Mouse (Mus musculus): ENCODE measurements at regions not wholly inside any gene's neighbourhood (a gene's known extent, or its start where the extent isn't known, plus 50 kb on each side); places are given as distances from the start of the nearest gene placed in this dataset.

DNA sequence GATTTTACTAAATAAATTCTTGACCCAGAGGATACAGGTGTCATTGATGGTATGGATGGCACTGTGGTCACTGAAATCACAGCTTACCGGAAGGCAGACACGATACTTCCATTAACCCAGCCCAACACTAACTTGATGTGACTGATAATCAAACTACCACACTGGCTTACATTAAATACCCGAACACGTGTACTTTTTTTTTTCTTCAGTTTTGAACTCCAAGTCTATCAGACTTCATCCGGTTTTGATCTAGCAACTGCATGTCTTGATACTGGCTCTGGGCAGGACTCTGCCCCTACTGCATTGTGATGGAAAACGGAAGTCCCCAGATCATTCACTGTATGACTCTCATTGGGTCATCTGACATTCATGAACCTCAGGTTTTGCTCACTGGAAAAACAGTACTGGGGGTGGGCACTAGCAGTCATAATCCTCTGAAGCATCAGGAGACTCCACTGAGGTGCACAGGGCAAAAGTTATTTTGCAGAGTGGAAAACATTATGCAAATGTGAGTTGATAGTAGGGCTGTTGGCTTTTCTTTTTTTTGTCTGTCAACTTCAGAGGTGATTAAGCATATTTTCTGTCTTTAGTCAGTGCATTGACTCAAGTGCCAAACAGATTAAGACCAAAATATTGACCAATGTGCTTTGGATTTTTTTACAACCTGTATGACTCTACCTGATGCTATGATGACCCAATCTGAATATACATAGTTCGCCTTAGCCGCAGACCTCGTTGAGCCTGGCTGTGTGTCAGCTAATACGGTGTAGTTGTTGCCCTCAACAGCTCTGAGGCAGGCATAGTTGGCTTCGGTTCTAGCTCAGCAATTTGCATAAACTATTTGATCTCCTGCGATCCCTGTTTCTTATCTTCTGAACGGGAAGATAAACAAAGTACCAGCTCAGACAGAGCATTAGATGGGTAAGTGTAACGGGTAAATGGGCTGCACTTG, 174.1 kb upstream of the Cited2 start:
- ATAC-seq (ENCODE audit: extremely low read depth, insufficient number of reproducible peaks, low FRiP score, poor library complexity, severe bottlenecking): no peak

DNA sequence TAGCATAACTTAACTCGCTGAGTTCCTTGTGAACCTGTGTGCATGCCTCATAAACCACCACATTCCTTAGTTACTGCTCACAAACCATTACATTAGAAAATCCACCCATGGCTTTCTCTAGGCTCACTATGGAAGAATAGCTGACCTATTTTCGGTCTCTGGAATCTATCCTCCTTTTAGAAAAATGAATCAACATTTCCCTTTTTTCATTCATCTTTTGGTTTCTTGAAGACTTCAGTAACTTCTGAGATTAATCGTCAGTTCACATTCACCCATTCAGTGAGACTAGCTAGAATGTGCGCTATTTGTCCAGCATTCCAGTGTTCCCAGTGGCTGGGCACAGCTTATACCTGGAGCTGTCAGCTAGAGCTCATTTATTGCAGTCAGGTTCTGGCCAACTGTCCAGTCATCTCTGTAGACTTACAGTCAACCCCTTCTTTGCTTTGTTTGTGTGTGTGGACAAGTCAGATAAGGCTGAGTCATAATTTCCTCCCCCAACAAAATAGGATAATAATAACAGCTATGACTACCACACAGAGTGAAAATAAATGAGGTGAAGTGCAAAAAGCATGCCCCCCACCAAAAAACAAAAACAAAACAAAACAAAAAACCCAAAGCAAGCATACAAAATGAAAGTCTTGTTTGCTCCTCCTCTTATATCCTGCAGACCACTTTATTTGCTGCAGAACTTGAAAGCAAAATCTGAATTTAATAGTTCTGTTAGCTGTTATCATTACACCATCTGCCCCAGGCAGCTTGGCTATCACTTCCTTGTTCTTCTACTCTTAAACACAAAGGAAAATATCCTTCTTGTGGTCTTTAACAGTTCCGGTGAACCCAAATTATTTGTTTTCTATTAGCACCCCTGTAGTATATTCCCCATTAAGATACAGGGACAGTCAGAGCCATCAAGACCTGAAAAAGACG, 173.0 kb upstream of the Cited2 start:
- ATAC-seq (ENCODE audit: extremely low read depth, insufficient number of reproducible peaks, low FRiP score, poor library complexity, severe bottlenecking): no peak

DNA sequence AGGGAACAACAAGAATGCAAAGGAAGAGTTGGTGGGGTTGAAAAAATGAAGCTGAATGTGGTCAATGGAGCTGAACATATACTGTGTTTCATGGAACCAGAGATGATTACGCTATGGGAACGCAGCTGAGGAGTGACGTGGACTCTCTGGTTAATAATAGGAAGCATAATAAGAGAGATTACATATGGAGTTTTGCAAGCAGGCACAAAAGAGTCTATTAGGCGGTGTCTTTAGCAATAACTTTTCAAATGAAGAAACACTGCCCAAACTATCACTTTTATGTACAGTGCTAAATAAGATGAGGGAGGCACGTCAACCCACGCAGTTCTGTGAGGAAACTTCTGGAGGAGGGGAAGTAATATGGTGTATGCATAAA, 172.4 kb upstream of the Cited2 start:
- ATAC-seq (ENCODE audit: extremely low read depth, insufficient number of reproducible peaks, low FRiP score, poor library complexity, severe bottlenecking): peak; percentile 26; the same call in 1 of the 2 replicates

DNA sequence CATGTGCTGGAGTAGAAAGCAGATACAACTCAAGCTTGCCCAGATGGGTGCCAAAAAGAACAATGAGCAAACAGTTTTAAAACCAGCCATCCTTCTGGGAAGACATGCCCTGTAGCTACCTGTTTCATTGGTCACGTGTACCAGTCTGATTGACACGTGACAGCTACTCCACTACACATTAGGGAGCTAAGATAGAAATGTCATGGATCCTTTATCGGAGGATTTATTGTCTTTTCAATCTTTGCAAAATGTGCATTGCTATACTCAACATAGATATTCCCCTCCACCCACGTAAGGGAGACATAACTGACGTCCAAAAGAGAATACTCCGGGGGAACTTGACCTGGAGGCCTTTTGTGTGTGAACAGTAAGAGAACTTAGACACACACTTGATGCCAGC, 171.1 kb upstream of the Cited2 start:
- no peak for ATAC-seq (ENCODE audit: extremely low read depth, insufficient number of reproducible peaks, low FRiP score, poor library complexity, severe bottlenecking)

DNA sequence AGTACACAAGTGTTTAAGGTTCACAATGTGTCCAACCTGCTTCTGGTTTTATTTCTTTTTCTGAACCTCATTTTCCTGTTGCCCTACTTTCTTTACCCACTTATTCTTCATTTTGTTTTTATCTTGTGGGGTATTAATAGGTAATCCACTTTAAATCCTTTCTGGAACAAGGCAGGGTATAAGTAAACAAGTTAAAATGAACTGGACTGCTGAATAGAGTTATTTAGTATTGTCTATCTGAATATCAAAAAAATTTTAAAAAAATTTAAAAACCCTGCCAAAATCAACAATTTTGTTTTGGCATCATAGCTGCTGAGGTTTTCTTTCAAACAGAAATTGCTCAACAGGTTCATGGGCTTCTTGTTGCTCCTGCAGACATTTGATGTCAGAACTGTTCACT, 170.7 kb upstream of the Cited2 start:
- no peak for ATAC-seq (ENCODE audit: extremely low read depth, insufficient number of reproducible peaks, low FRiP score, poor library complexity, severe bottlenecking)

DNA sequence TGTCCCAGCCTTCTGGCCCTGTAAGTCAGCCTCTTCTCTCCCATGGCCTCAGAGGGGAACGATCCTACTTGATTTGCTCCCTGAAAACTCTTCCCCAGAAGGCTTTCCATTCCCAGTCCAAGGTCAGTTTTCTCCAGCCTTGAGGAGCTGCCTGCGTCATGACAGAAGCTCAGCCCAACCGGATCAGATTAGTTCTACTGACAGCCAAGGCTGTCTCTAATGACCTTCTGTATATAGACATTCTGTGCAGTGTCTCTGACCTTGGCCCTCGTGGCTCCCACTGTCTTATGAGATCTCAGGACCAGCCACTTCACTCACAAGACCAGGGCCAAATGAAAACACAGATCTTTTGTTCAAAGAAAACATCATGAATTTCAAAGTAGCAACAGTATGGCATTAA, 166.6 kb upstream of the Cited2 start:
- no peak for ATAC-seq (ENCODE audit: extremely low read depth, insufficient number of reproducible peaks, low FRiP score, poor library complexity, severe bottlenecking)

DNA sequence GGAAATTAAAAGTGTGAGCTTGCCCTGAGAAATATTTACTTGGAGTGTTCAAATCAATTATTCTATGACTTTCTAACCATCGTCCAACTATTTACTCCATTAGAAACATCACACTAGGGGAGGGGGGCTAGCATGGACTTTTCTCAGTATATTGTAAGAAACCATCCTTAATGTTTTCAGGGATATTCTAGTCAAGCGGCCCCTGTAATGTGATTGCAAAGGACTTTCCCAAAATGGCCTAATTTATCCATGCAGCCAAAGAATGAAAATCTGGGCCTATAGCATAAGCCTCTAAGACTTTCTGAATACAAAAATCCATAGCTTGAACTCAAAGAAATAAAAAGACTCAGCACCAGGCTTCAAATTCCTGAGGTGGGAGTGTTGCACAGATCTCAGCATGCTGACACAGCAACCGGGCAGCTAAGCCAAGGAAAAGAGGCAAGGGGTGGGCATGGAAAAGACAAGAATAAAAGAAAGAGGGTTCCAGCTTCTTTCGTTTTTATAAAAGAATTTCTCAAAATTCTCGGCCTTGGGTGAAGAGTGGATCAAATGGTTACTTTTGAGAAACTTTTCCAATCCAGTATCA, 163.6 kb upstream of the Cited2 start:
- no peak for ATAC-seq (ENCODE audit: extremely low read depth, insufficient number of reproducible peaks, low FRiP score, poor library complexity, severe bottlenecking)

DNA sequence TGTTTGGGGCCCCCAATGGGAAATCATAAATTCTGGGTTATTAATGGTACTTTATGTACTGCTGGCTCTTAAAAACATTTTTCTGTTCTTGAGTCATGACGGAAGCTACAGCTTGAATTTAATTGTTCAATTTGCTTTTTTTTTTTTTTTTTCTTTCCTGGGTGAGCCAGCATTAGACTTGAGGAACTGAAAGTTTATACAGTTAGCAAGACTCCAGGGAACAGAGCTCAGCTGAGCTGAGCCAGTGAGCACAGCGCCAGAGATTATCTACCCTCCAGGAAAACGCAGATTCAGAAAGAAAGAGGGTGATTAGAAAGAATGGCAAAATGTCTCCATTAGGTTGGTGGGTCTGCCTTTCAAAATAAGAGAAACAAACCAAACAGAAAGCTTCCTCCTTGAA, 163.0 kb upstream of the Cited2 start:
- ATAC-seq (ENCODE audit: extremely low read depth, insufficient number of reproducible peaks, low FRiP score, poor library complexity, severe bottlenecking): no peak

DNA sequence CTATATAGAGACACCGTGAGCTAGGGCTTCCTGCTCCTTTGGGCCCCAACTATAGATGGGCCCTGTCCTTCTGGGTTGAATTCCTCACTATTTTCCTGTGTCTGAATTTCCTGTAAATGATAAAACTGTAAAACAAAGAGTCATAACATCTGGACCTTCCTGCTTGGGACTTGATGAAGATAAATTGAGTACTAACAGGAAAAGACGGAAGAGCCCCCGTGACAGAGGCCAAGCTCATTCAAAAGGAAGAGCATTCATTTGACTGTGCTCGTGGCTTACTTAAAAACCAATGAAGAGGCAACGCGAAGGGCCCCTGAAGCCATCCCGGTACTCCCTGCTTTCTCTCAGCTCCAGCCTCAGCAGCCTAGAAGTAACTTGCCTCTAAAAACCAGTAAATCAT, 161.6 kb upstream of the Cited2 start:
- ATAC-seq (ENCODE audit: extremely low read depth, insufficient number of reproducible peaks, low FRiP score, poor library complexity, severe bottlenecking): no peak

DNA sequence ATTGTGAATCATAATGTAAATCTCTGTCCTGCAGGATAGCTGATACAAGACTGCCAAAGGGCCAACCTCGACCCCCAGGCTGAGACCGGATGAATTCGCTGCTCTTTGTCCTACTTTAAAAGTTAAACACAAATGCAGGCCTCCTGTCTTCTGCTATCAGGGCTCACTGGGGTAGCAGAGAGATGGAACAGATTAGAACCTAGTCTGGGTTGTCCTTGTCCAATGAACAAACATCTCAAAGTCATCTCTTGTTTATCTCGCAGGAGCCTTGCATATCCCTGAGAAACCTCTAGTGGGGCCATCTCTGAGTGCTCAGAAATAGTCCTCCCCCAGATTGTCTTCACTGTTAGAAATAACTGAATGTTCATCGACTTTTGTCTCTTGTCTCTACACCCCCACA, 161.0 kb upstream of the Cited2 start:
- ATAC-seq (ENCODE audit: extremely low read depth, insufficient number of reproducible peaks, low FRiP score, poor library complexity, severe bottlenecking): no peak

DNA sequence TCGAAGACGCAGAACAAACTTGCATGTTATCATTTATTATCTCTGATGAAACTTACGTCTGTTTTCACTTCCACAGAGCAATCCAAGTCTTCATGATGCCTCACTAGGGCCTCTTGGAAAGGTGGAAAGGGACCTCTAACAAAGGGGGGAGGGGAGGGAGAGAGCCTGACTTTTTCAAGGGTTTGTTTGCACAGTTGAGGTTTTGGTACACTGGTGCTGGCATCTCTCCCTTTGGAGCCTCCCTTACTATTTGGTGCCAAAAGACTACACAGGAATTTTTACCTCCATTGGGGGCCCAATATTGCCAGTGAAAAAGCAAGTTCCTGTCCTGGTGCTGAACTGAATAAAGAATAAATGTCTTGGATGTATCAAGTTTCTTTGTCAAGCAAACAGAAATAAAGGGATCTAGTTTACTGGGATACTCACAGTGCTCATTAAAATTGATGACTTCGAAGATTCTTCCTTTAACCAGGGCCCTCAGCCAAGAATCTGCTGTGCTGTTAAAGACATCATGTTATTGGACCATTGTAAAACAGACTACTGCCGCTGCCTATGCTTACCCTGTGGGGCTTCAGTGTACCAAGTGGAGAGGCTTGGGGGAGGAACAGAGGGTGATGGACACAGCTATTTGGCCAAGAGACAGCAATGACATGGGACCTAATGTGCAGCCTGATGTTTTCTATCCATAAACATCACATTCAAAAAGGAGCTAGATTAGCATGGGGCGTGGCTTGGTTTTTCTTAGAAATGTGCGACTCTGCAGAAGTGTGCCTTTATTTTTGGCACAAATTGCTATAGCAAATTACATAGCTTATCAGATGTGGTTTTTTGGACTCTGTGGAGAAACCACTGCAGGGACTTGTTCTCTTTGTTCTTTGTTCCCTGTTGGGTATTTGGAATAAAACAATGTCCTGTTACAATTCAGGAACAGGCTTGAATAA, 160.3 kb upstream of the Cited2 start:
- ATAC-seq (ENCODE audit: extremely low read depth, insufficient number of reproducible peaks, low FRiP score, poor library complexity, severe bottlenecking): no peak

DNA sequence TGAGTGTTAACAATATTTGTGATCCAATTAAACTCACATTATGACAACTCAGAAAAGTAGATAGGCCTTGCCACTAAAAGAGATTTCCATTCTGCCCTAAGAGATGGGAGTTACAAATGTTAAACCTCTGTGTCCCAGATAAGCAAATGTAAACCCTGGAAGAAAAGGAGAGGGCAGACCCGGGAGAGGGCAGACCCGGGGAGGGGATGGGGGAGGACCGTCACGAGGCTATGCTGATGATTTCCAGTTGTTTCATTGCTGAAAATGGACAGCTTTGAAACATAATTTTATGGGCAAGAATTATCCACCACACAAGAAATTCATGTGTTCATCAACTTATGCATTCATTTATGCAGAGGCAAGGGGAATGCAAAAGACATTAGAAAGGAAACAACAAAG, 159.7 kb upstream of the Cited2 start:
- ATAC-seq (ENCODE audit: extremely low read depth, insufficient number of reproducible peaks, low FRiP score, poor library complexity, severe bottlenecking): no peak

DNA sequence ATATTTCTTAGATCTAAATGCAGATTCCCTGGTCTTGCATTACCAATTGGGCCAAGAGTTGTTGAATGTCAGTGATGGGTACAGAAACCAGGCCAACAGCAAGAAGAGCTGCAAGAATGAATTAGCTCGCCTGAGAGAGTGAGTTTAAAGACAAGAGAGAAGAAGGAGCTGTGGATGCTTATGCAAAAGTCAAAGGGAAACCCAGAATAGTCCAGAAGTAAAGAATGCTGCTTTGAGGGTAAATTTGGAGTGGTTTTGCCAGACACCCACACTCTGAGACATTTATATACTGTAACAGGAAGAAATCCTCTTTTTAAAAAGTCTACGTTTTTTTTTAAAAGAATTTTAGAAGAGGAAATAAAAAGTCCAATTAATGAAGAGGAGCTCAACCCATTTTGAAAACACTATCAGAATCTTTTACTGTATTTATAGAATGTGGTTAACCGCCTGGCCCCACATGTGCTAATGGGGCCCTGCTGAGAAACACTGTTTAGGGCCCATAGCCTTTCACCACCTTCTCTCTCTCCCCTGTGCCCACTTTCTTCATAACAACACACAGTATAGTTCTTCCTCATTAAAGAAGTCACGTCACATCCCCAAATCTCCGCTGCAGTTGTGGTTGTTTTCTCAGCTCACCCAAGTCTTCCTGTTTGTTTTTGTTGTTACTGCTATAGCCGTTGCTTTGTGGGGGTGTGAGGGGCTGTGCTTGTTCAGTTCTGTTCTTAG, 158.0 kb upstream of the Cited2 start:
- peak; percentile 68; the same call in 1 of the 2 replicates for ATAC-seq (ENCODE audit: extremely low read depth, insufficient number of reproducible peaks, low FRiP score, poor library complexity, severe bottlenecking)

DNA sequence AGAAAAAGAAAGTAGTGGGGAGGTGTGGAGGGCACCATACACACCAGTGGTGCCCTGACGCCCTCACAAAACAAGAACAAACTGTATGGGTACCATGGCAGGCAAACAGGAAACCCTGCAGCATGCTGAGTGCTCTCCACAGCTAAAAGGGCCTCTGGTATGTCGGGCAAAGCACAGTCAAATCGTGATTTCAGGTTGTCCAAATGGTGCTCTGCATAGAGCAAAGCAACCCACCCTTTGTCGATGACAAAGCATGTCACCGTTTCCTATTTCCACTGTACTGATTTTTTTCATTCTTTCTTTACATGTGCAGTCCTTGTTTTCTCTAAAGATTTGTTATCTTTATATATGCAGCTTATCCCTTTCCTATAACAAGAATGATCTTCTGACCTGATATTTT, 156.0 kb upstream of the Cited2 start:
- peak; percentile 25; the same call in 1 of the 2 replicates for ATAC-seq (ENCODE audit: extremely low read depth, insufficient number of reproducible peaks, low FRiP score, poor library complexity, severe bottlenecking)

DNA sequence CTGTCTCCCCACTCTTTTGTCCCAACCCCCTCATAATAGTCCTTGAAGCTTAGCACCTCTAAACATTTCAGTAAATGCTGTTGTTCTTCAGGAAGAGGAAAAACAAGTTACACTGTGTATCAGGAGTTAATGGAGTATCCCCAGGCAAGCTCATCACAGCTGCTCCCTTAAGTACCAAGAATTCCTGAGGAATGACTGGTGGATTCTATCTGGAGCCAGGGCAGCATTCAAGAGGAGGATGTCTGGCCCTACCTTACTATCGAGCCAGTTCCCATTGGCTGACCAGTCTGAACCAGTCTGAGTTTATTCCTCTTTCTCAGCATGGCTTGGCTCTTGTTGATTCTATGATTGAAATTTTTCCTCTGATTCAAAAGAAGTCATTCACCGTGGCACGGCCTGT, 155.4 kb upstream of the Cited2 start:
- ATAC-seq (ENCODE audit: extremely low read depth, insufficient number of reproducible peaks, low FRiP score, poor library complexity, severe bottlenecking): no peak

DNA sequence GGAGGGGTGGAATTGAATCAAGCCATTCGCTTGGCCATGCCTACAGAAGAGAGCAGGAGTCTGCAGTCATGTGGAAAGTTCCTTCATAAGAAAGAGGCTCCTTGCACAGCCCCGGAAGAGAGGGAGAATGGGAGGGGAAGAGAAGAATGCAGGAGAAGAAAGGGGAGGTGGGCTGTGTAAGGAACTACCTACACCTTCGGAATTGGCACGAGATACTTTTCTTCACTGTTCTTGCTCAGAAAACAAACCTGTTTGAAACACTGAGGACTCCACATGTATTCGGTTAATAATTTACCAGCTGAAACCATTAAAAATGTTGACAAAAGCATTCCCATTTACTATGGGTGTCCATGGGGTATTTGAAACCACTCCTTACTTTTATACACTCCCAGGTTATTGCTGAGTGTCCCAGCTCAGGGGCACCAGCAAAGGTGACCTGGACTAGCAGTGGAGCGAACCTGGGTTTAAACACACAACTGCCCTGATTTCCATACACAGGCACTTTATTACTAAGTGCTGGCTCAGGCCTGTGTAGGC, 153.4 kb upstream of the Cited2 start:
- no peak for ATAC-seq (ENCODE audit: extremely low read depth, insufficient number of reproducible peaks, low FRiP score, poor library complexity, severe bottlenecking)

DNA sequence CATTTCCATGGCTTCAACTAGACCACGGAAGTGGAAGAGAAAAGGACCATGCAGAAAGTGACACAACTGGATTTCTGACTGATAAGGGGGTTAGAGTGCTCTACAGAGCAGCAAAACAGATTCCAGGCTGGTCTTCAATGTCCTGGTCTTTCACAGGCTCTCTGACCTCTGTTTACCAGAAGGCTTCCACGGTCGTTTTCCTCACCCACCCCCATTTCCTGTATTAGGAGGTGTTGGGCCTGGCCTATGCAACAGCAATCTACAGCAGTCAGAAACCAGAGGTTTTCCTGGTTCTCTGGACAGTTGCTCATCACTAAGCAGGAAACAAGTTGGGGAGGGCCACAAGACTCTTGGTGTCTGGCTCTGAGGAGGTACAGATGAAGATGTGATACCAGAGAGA, 148.1 kb upstream of the Cited2 start:
- no peak for ATAC-seq (ENCODE audit: extremely low read depth, insufficient number of reproducible peaks, low FRiP score, poor library complexity, severe bottlenecking)

Measured in neutrophil, adult 5-6 weeks (primary cell).